Mouse (Mus musculus): Measurements from ENCODE around the gene Sccpdh. TPM values are rescaled to one million over a fixed set of nuclear protein-coding genes. Genes with fewer than 3 reads are reported as not detected.

Sccpdh gene
- polyA plus RNA-seq, 1 experiment: 48.5 TPM

DNA sequence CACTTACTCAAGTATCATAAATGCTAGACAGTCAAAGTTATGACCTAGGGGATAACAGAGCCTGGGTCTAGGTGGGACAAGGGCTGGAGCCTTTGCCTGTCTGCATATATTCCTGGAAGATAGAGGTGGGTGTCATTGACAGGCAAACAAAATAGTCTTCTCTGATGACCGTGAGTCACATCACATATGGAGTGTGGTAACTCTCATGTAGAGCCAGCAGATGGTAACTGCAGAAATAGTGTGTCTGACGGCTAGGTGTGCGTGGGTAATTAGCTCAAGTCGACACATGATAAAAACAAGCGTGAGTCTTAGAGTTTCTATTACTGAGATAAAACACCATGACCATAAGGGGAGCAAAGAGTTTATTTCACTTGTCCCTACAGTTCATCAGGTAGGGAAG lies 4.9 kb upstream of the Sccpdh start:
- no peaks in the 10 kb centered on the region for H3K36me3 ChIP-seq (ENCODE audit: control insufficient read depth, insufficient read depth, low read length, poor library complexity, severe bottlenecking)
- H3K27me3 ChIP-seq (ENCODE audit: control insufficient read depth, insufficient read depth, low read length, poor library complexity, severe bottlenecking): no peaks in the 10 kb centered on the region
- H3K9me3 ChIP-seq (replicated peaks; ENCODE audit: control insufficient read depth, insufficient read depth, low read length, poor library complexity, severe bottlenecking): no peaks in the 10 kb centered on the region
- H3K9ac ChIP-seq (ENCODE audit: low read depth, poor library complexity, severe bottlenecking): no peak overlapping the region
- no peaks in the 10 kb centered on the region for H3K4me1 ChIP-seq (ENCODE audit: control insufficient read depth, insufficient read depth, low read length)
- H3K4me3 ChIP-seq (ENCODE audit: low read depth, low read length): no peak overlapping the region
- H3K27ac ChIP-seq (ENCODE audit: insufficient read depth, low read length): no peak overlapping the region
- TF ChIP-seq CTCF (IDR thresholded peaks at IDR 0.05; ENCODE audit: low read depth, low read length) (no peak), POLR2A (IDR thresholded peaks at IDR 0.05; ENCODE audit: insufficient read depth, low read length) (no peak), EP300 (IDR thresholded peaks at IDR 0.05; ENCODE audit: insufficient read depth, low read depth, low read length) (no peak)

DNA sequence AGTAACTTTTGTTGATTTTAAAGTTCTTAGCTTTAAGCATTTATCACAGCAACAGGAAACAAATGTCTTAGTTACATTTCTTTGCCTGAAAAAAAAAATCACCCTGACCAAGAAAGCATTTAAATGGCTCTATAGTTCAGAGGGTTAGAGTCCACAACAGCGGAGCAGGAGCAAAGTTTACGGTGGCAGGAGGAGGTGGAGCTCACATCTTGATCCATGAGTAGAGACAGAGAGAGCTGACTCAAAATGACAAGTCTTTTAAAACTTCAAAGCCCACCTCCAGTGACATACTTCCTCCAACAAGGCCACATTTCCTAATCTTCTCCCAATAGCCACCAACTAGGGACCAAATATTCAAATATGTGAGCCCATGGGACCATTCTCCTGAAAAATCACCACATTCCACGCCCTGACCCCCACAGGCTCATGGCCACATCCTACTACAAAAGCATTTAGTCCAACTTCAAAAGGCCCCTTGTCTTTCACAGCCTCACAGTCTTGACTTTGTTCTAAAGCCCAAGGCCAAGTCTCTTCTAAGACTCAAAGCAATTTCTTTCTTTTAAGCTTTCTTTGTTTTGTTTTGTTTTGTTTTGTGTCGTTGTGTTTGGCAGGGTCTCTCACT lies 3.6 kb upstream of the Sccpdh start:
- Histone ChIP-seq H3K27me3 (ENCODE audit: control insufficient read depth, insufficient read depth, low read length, poor library complexity, severe bottlenecking) (no peaks in the 10 kb centered on the region), H3K4me3 (ENCODE audit: low read depth, low read length) (no peak overlapping the region), H3K27ac (ENCODE audit: insufficient read depth, low read length) (no peak overlapping the region), H3K9me3 (replicated peaks; ENCODE audit: control insufficient read depth, insufficient read depth, low read length, poor library complexity, severe bottlenecking) (no peaks in the 10 kb centered on the region), H3K9ac (ENCODE audit: low read depth, poor library complexity, severe bottlenecking) (no peak overlapping the region), H3K36me3 (ENCODE audit: control insufficient read depth, insufficient read depth, low read length, poor library complexity, severe bottlenecking) (no peaks in the 10 kb centered on the region), H3K4me1 (ENCODE audit: control insufficient read depth, insufficient read depth, low read length) (no peaks in the 10 kb centered on the region)
- TF ChIP-seq POLR2A (IDR thresholded peaks at IDR 0.05; ENCODE audit: insufficient read depth, low read length) (no peak), CTCF (IDR thresholded peaks at IDR 0.05; ENCODE audit: low read depth, low read length) (no peak), EP300 (IDR thresholded peaks at IDR 0.05; ENCODE audit: insufficient read depth, low read depth, low read length) (no peak)

DNA sequence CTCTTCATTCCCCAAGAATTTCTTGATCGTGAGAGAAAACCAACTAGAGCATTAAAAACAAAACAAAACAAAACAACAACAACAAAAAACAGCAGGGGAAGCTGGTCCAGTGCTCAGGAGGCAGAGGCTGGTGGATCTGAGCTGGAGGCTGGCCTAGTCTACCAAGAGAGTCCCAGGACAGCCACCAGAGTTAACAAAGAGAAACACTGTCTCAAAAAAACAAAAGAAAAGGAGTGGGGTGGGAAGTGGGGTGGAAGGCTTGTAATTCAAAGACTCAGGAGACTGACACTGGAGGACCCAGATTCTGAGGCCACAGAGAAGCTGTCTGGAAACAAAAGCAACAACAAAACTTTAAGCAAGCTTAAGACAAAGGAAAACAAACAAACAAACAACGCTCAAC lies 1.0 kb upstream of the Sccpdh start:
- no peaks in the 10 kb centered on the region for H3K36me3 ChIP-seq (ENCODE audit: control insufficient read depth, insufficient read depth, low read length, poor library complexity, severe bottlenecking)
- no peaks in the 10 kb centered on the region for H3K4me1 ChIP-seq (ENCODE audit: control insufficient read depth, insufficient read depth, low read length)
- H3K27me3 ChIP-seq (ENCODE audit: control insufficient read depth, insufficient read depth, low read length, poor library complexity, severe bottlenecking): no peaks in the 10 kb centered on the region
- no peak overlapping the region for H3K4me3 ChIP-seq (ENCODE audit: low read depth, low read length)
- no peak overlapping the region for H3K27ac ChIP-seq (ENCODE audit: insufficient read depth, low read length)
- no peaks in the 10 kb centered on the region for H3K9me3 ChIP-seq (replicated peaks; ENCODE audit: control insufficient read depth, insufficient read depth, low read length, poor library complexity, severe bottlenecking)
- peak overlapping the region; percentile 54; the same call in 1 of the 2 replicates for H3K9ac ChIP-seq (ENCODE audit: low read depth, poor library complexity, severe bottlenecking)
- no peak for TF ChIP-seq POLR2A (IDR thresholded peaks at IDR 0.05; ENCODE audit: insufficient read depth, low read length)
- TF ChIP-seq EP300 (IDR thresholded peaks at IDR 0.05; ENCODE audit: insufficient read depth, low read depth, low read length): no peak
- TF ChIP-seq CTCF (IDR thresholded peaks at IDR 0.05; ENCODE audit: low read depth, low read length): no peak

DNA sequence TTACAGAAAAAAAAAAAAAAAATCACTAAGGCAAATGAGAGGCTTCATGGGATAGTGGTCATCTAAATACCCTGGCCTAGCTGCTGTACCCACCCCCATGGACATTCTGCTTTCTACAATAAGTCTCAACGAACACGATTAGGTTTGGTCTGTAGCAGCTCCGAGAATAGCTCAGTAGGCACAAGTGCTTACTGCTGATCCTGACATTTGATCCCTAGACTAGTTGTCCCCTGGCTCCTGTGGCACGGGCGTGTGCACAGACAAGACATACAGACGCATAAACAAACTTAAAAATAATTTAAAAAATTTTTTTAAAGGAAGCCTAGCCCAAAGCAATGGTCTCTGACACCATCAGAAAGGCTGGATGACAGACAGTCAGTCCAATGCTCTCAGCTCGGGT lies 560 bp upstream of the Sccpdh start:
- H3K4me1 ChIP-seq (ENCODE audit: control insufficient read depth, insufficient read depth, low read length): no peaks in the 10 kb centered on the region
- TF ChIP-seq POLR2A (IDR thresholded peaks at IDR 0.05; ENCODE audit: insufficient read depth, low read length) (no peak), EP300 (IDR thresholded peaks at IDR 0.05; ENCODE audit: insufficient read depth, low read depth, low read length) (no peak)
- peak overlapping the region; percentile 54 for H3K9ac ChIP-seq (ENCODE audit: low read depth, poor library complexity, severe bottlenecking)
- no peak overlapping the region for H3K27ac ChIP-seq (ENCODE audit: insufficient read depth, low read length)
- no peaks in the 10 kb centered on the region for H3K9me3 ChIP-seq (replicated peaks; ENCODE audit: control insufficient read depth, insufficient read depth, low read length, poor library complexity, severe bottlenecking)
- no peaks in the 10 kb centered on the region for H3K36me3 ChIP-seq (ENCODE audit: control insufficient read depth, insufficient read depth, low read length, poor library complexity, severe bottlenecking)
- H3K4me3 ChIP-seq (ENCODE audit: low read depth, low read length): peak overlapping the region; percentile 65
- no peaks in the 10 kb centered on the region for H3K27me3 ChIP-seq (ENCODE audit: control insufficient read depth, insufficient read depth, low read length, poor library complexity, severe bottlenecking)

DNA sequence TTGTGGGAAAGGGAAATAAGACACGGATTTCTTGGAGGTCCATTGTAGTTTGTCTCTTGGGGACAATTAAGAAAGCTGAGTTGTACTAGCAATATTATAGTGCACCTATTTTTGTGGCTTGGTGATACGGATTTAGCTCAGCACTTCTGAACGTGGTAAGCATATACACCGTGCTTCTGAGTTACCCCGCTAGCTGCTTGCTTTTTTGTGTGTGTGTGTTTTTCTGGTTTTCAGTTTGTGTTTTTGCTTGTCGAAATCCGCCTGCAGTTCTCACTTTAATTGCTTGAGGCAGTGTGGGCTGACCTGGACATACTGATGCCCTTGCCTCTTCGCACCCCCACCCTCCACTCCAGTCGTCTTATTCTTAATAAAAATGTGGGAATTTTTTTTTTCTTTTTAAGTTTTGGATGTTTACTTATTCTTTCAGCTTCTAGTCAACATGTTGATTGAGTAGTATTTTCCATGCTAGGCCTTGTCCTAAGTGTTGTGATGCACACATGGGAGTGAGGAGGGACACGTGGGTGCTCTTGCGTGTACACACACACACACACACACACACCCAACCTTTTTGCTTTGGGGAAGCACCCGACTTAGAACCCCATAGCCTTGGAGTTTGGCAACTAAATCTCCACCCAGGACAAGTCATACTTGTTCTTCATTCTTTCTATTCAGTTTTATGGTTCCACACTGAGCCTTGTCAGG lies 977 bp downstream of the Sccpdh start:
- Histone ChIP-seq H3K4me3 (ENCODE audit: low read depth, low read length) (0 out of 2 replicates have a peak overlapping the region, but pooled peaks have one; percentile 65), H3K9ac (ENCODE audit: low read depth, poor library complexity, severe bottlenecking) (peak overlapping the region; percentile 54), H3K27me3 (ENCODE audit: control insufficient read depth, insufficient read depth, low read length, poor library complexity, severe bottlenecking) (no peaks in the 10 kb centered on the region), H3K9me3 (replicated peaks; ENCODE audit: control insufficient read depth, insufficient read depth, low read length, poor library complexity, severe bottlenecking) (no peaks in the 10 kb centered on the region), H3K27ac (ENCODE audit: insufficient read depth, low read length) (no peak overlapping the region), H3K4me1 (ENCODE audit: control insufficient read depth, insufficient read depth, low read length) (no peaks in the 10 kb centered on the region), H3K36me3 (ENCODE audit: control insufficient read depth, insufficient read depth, low read length, poor library complexity, severe bottlenecking) (no peaks in the 10 kb centered on the region)
- TF ChIP-seq POLR2A (IDR thresholded peaks at IDR 0.05; ENCODE audit: insufficient read depth, low read length) (no peak), CTCF (IDR thresholded peaks at IDR 0.05; ENCODE audit: low read depth, low read length) (no peak), EP300 (IDR thresholded peaks at IDR 0.05; ENCODE audit: insufficient read depth, low read depth, low read length) (no peak)

DNA sequence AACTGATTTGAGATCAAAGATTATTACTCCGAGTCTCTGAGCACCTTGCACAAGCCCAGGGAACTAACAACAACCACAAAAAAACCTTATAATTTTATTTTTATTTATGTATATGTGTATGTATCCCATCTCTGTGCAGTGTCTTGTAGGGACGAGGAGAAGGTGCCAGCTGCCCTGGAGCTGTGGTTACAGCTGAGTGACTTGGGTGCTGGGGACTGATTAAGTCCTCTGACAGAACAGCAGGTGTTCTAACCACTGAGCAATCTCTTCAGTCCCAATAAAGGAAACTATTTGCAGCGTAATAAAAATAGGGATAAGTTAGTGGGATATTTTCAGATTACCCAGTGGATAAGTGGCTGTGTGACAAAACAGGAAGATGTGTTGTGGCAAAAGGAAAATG lies 6.3 kb downstream of the Sccpdh start:
- H3K4me3 ChIP-seq (ENCODE audit: low read depth, low read length): no peak overlapping the region
- no peak overlapping the region for H3K9ac ChIP-seq (ENCODE audit: low read depth, poor library complexity, severe bottlenecking)
- H3K4me1 ChIP-seq (ENCODE audit: control insufficient read depth, insufficient read depth, low read length): peaks cover 2% of the 10 kb centered on the region
- peaks cover 2% of the 10 kb centered on the region; the same call in 1 of the 2 replicates for H3K36me3 ChIP-seq (ENCODE audit: control insufficient read depth, insufficient read depth, low read length, poor library complexity, severe bottlenecking)
- H3K27ac ChIP-seq (ENCODE audit: insufficient read depth, low read length): no peak overlapping the region
- no peaks in the 10 kb centered on the region for H3K27me3 ChIP-seq (ENCODE audit: control insufficient read depth, insufficient read depth, low read length, poor library complexity, severe bottlenecking)
- TF ChIP-seq EP300 (IDR thresholded peaks at IDR 0.05; ENCODE audit: insufficient read depth, low read depth, low read length) (no peak), POLR2A (IDR thresholded peaks at IDR 0.05; ENCODE audit: insufficient read depth, low read length) (no peak), CTCF (IDR thresholded peaks at IDR 0.05; ENCODE audit: low read depth, low read length) (no peak)
- H3K9me3 ChIP-seq (replicated peaks; ENCODE audit: control insufficient read depth, insufficient read depth, low read length, poor library complexity, severe bottlenecking): no peaks in the 10 kb centered on the region

Measured in ES-Bruce4 (cell line).